Mouse (Mus musculus) gastrocnemius, postnatal 36 days (tissue): ENCODE results near the gene Zbtb3. TPM values are rescaled to one million over a fixed set of nuclear protein-coding genes. Genes with fewer than 3 reads are reported as not detected.
A peak's percentile ranks its signal among the peaks of the same experiment; 100 is the strongest.
"Not testable (repeated sequence)": the region's sequence is repeated elsewhere in the genome, so short reads cannot be mapped to it uniquely, and the experiment has no call there.

ENCODE experiments used
- DNase-seq, 2 experiments: peaks; one replicate each; pipeline ENCODE4 v3.0.0; 2022
- intact Hi-C: fragments of 180-260 bp; cut with DNase I; formaldehyde crosslinking; loops from one replicate; pipeline ENCODE4 v1.15.1; 2025
- total RNA-seq, 2 experiments: library from RNA; stranded (reverse); gene quantifications; 2 replicates each; pipeline ENCODE4 v1.2.3; 2021

Gene Zbtb3
- total RNA-seq, 2 experiments from 2014 or later, result 0.42 to 0.74 TPM

GRCm38 (mm10) chr19:8798947-8799315 lies 3.4 kb upstream of the Zbtb3 start:
- intact Hi-C loops, result no loop called here

GRCm38 (mm10) chr19:8803204-8803780 lies 937 bp downstream of the Zbtb3 start:
- intact Hi-C loops, result no loop called here
- DNase-seq, result no peak

More at GRCm38 (mm10) chr19:8798947-8799315, 3.4 kb upstream of the Zbtb3 start:
- DNase-seq, result no peak

- no peak for DNase-seq
- intact Hi-C loops, result no loop called here
Measured at GRCm38 (mm10) chr19:8803879-8804660, 1.7 kb downstream of the Zbtb3 start.

GRCm38 (mm10) chr19:8806810-8807209 lies 4.5 kb downstream of the Zbtb3 start:
- intact Hi-C loops, result no loop called here
- DNase-seq, result no peak

- intact Hi-C loops, result no loop called here
Measured at GRCm38 (mm10) chr19:8815812-8816211, 13.5 kb downstream of the Zbtb3 start.

GRCm38 (mm10) chr19:8817001-8817400 lies 14.6 kb downstream of the Zbtb3 start:
- intact Hi-C loops, result no loop called here
- DNase-seq, result no peak

More at GRCm38 (mm10) chr19:8815812-8816211, 13.5 kb downstream of the Zbtb3 start:
- DNase-seq, result no peak

- DNase-seq, result no peak
- intact Hi-C loops, result no loop called here
Measured at GRCm38 (mm10) chr19:8818301-8818798, 16.0 kb downstream of the Zbtb3 start.

- intact Hi-C loops, result no loop called here
- peak; percentile 89 to 91 for DNase-seq
Measured at GRCm38 (mm10) chr19:8818801-8819595, 16.6 kb downstream of the Zbtb3 start, which contains the start of gene Ttc9c. TSS of gene Ttc9c (minus strand) at chr19:8819333.

- peak; percentile 97 for DNase-seq
- intact Hi-C loops, result no loop called here
Measured at GRCm38 (mm10) chr19:8819596-8820423, 17.5 kb downstream of the Zbtb3 start, which contains the start of gene Hnrnpul2. TSS of gene Hnrnpul2 (plus strand) at chr19:8820010.

- intact Hi-C loops, result no loop called here
- DNase-seq, result peak in 1 of 2 experiments; percentile 29
Measured at GRCm38 (mm10) chr19:8820424-8820956, 18.1 kb downstream of the Zbtb3 start.

- DNase-seq, result no peak
- intact Hi-C loops, result no loop called here
Measured at GRCm38 (mm10) chr19:8821146-8821545, 18.8 kb downstream of the Zbtb3 start.

- DNase-seq, result no peak
- intact Hi-C loops, result no loop called here
Measured at GRCm38 (mm10) chr19:8822696-8823095, 20.3 kb downstream of the Zbtb3 start.

- intact Hi-C loops, result no loop called here
- DNase-seq, result no peak
Measured at GRCm38 (mm10) chr19:8829660-8830059, 27.3 kb downstream of the Zbtb3 start, which contains the start of gene AC129217.1. TSS of gene AC129217.1 (plus strand) at chr19:8829773.

- DNase-seq, result no peak
Measured at GRCm38 (mm10) chr19:8830664-8831063, 28.3 kb downstream of the Zbtb3 start.

GRCm38 (mm10) chr19:8831262-8831661 lies 28.9 kb downstream of the Zbtb3 start:
- intact Hi-C loops, result no loop called here
- DNase-seq, result no peak

More at GRCm38 (mm10) chr19:8830664-8831063, 28.3 kb downstream of the Zbtb3 start:
- intact Hi-C loops, result no loop called here

GRCm38 (mm10) chr19:8832971-8833370 lies 30.6 kb downstream of the Zbtb3 start:
- no peak for DNase-seq
- intact Hi-C loops, result no loop called here

- intact Hi-C loops, DNase-seq: not testable (repeated sequence)
Measured at GRCm38 (mm10) chr19:8836327-8836726, 34.0 kb downstream of the Zbtb3 start.

- intact Hi-C loops, result no loop called here
Measured at GRCm38 (mm10) chr19:8837251-8837791, 35.0 kb downstream of the Zbtb3 start, which contains the start of gene Bscl2. TSS of gene Bscl2 (plus strand) at chr19:8837467.

GRCm38 (mm10) chr19:8838041-8838730 lies 35.8 kb downstream of the Zbtb3 start:
- DNase-seq, result no peak
- intact Hi-C loops, result no loop called here

More at GRCm38 (mm10) chr19:8837251-8837791, 35.0 kb downstream of the Zbtb3 start, which contains the start of gene Bscl2:
- DNase-seq, result peak; percentile 68 to 83
